Mouse (Mus musculus) cerebellum, adult 2 months (tissue): ENCODE measurements around the gene Srp72.

Source experiments
- CTCF ChIP-seq: fragments of 200-500 bp; IDR thresholded peaks from 2 replicates; pipeline ENCODE4 v1.5.1; 2011; ENCODE audit warnings: low read depth, mild to moderate bottlenecking, control low read depth, low read length, moderate library complexity, borderline replicate concordance; ENCODE audit not compliant: insufficient read depth
- POLR2A ChIP-seq: fragments of 200-500 bp; IDR thresholded peaks from 2 replicates; pipeline ENCODE4 v1.6.1; 2011; ENCODE audit warnings: low read length, control low read depth, borderline replicate concordance; ENCODE audit not compliant: insufficient read depth

- TF ChIP-seq POLR2A (no peak), CTCF (no peak)
These were observed 303 bp upstream of the Srp72 start for GRCm38 (mm10) chr5:76974207-76974553.
